Mouse (Mus musculus): ENCODE results near the gene Nxt2. TPM values are rescaled to one million over a fixed set of nuclear protein-coding genes. Genes with fewer than 3 reads are reported as not detected.
"Not testable (repeated sequence)": the region's sequence is repeated elsewhere in the genome, so short reads cannot be mapped to it uniquely, and the experiment has no call there.

The Nxt2 gene
- total and polyA plus RNA-seq, 3 experiments = 2.3 to 21.8 (median 18.0) TPM

- Histone ChIP-seq H3K79me2 (replicated peaks; ENCODE audit: control insufficient read depth, extremely low read depth, insufficient read depth, poor library complexity, severe bottlenecking) (no peaks in the 10 kb centered on the region), H3K27me3 (replicated peaks) (no peaks in the 10 kb centered on the region), H3K4me1 (ENCODE audit: control insufficient read depth in 1 of 2, insufficient read depth in 2 of 2) (no peaks in the 10 kb centered on the region), H3K4me3 (replicated peaks in 1 of 3; ENCODE audit: low read depth in 2 of 3, low read length in 2 of 3, poor library complexity in 1 of 3) (peak overlapping the region; percentile 23 to 46 (median 38)), H3K36me3 (replicated peaks in 1 of 2; ENCODE audit: control insufficient read depth in 1 of 2, insufficient read depth in 1 of 2, low read length in 1 of 2) (no peaks in the 10 kb centered on the region), H3K27ac (ENCODE audit: insufficient read depth, low read depth) (no peak overlapping the region), H3K9me3 (replicated peaks; ENCODE audit: low read length) (no peaks in the 10 kb centered on the region), H3K4me2 (ENCODE audit: insufficient read depth, low read depth, poor library complexity, severe bottlenecking) (peak overlapping the region; percentile 36; the same call in 1 of the 2 replicates), H3K9ac (ENCODE audit: insufficient read depth, low read depth) (peak overlapping the region; percentile 44)
- TF ChIP-seq JUN (IDR thresholded peaks at IDR 0.05; ENCODE audit: insufficient read depth, low read depth, low read length) (no peak), TCF12 (IDR thresholded peaks at IDR 0.05; ENCODE audit: low read depth, low read length) (no peak), MAFK (IDR thresholded peaks at IDR 0.05; ENCODE audit: insufficient replicate concordance, low read length) (no peak), PAX5 (IDR thresholded peaks at IDR 0.05; ENCODE audit: low read length) (no peak), KAT2A (IDR thresholded peaks at IDR 0.05; ENCODE audit: insufficient replicate concordance, low read length) (no peak), ZNF384 (IDR thresholded peaks at IDR 0.05; ENCODE audit: low read depth, low read length) (no peak), HCFC1 (IDR thresholded peaks at IDR 0.05; ENCODE audit: low read depth, low read length) (no peak), MAZ (IDR thresholded peaks at IDR 0.05; ENCODE audit: low read depth, low read length) (no peak), NRF1 (IDR thresholded peaks at IDR 0.05; ENCODE audit: low read depth, low read length) (no peak)
- no peak for DNase-seq (ENCODE audit: extremely low read depth)
- in situ Hi-C loops (cut with MboI; ENCODE audit: low pct_ligation_motif_present, low pct_unique_long_range_greater_than_20kb, low sequenced_read_pairs) (no loop called here), dilution Hi-C loops (cut with MboI; ENCODE audit: extremely low pct_ligation_motif_present, extremely low pct_unique_long_range_greater_than_20kb, low sequenced_read_pairs) (no loop called here)
Observed at GRCm38 (mm10) chrX:142228769-142229158, 2.2 kb downstream of the Nxt2 start.

DNA sequence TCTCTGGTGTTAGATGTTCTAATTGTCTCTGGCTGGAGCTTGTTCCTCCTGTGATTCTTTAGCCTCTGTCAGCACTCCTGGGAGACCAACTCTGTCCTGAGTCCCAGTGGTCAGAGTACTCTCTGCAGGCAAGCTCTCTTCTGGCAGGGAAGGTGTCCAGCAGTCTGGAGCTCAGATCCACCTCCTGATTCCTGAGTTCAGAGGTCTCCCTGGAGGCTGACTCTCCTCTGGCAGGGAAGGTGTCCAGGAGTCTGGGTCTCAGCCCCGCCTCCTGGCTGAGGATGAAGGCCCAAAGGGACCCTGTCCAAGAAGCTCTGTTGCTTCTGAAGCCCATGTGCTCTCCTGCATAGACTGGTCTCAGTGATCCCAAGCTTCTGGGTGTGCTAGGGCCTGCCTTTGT lies 9.6 kb downstream of the Nxt2 start:
- H3K27ac ChIP-seq (ENCODE audit: insufficient read depth, low read depth); DNase-seq (ENCODE audit: extremely low read depth); H3K4me3 ChIP-seq (replicated peaks in 1 of 3; ENCODE audit: low read depth in 2 of 3, low read length in 2 of 3, poor library complexity in 1 of 3); H3K4me2 ChIP-seq (ENCODE audit: insufficient read depth, low read depth, poor library complexity, severe bottlenecking); H3K9me3 ChIP-seq (replicated peaks; ENCODE audit: low read length); in situ Hi-C loops (cut with MboI; ENCODE audit: low pct_ligation_motif_present, low pct_unique_long_range_greater_than_20kb, low sequenced_read_pairs); H3K36me3 ChIP-seq (replicated peaks in 1 of 2; ENCODE audit: control insufficient read depth in 1 of 2, insufficient read depth in 1 of 2, low read length in 1 of 2); H3K9ac ChIP-seq (ENCODE audit: insufficient read depth, low read depth); dilution Hi-C loops (cut with MboI; ENCODE audit: extremely low pct_ligation_motif_present, extremely low pct_unique_long_range_greater_than_20kb, low sequenced_read_pairs); H3K79me2 ChIP-seq (replicated peaks; ENCODE audit: control insufficient read depth, extremely low read depth, insufficient read depth, poor library complexity, severe bottlenecking); H3K4me1 ChIP-seq (ENCODE audit: control insufficient read depth in 1 of 2, insufficient read depth in 2 of 2); H3K27me3 ChIP-seq (replicated peaks): not testable (repeated sequence)

GRCm38 (mm10) chrX:142237101-142237500 lies 10.5 kb downstream of the Nxt2 start:
- Histone ChIP-seq H3K27me3 (replicated peaks) (no peaks in the 10 kb centered on the region), H3K9ac (ENCODE audit: insufficient read depth, low read depth) (no peak overlapping the region), H3K9me3 (replicated peaks; ENCODE audit: low read length) (no peaks in the 10 kb centered on the region), H3K4me1 (ENCODE audit: control insufficient read depth in 1 of 2, insufficient read depth in 2 of 2) (no peaks in the 10 kb centered on the region), H3K4me3 (replicated peaks in 1 of 3; ENCODE audit: low read depth in 2 of 3, low read length in 2 of 3, poor library complexity in 1 of 3) (no peak overlapping the region), H3K27ac (ENCODE audit: insufficient read depth, low read depth) (no peak overlapping the region), H3K36me3 (replicated peaks in 1 of 2; ENCODE audit: control insufficient read depth in 1 of 2, insufficient read depth in 1 of 2, low read length in 1 of 2) (peaks cover 0 to 6% of the 10 kb centered on the region in 2 experiments), H3K79me2 (replicated peaks; ENCODE audit: control insufficient read depth, extremely low read depth, insufficient read depth, poor library complexity, severe bottlenecking) (no peaks in the 10 kb centered on the region), H3K4me2 (ENCODE audit: insufficient read depth, low read depth, poor library complexity, severe bottlenecking) (no peak overlapping the region)
- dilution Hi-C loops (cut with MboI; ENCODE audit: extremely low pct_ligation_motif_present, extremely low pct_unique_long_range_greater_than_20kb, low sequenced_read_pairs) = no loop called here
- TF ChIP-seq SIN3A (IDR thresholded peaks at IDR 0.05; ENCODE audit: low read length) (no peak), CTCF (conservative IDR thresholded peaks at IDR 0.05 in 1 of 2, IDR thresholded peaks at IDR 0.05 in 1 of 2; ENCODE audit: low read depth in 2 of 2, low read length in 2 of 2) (peak in 1 of 2 experiments; percentile 51; a peak in 2 of 4 replicates), POLR2AphosphoS2 (IDR thresholded peaks at IDR 0.05; ENCODE audit: low read depth, low read length) (no peak), IRF4 (IDR thresholded peaks at IDR 0.05; ENCODE audit: low read depth, low read length) (no peak), E2F4 (IDR thresholded peaks at IDR 0.05; ENCODE audit: insufficient replicate concordance, low read depth, low read length) (no peak), MXI1 (IDR thresholded peaks at IDR 0.05; ENCODE audit: low read depth, low read length) (no peak), MYC (IDR thresholded peaks at IDR 0.05; ENCODE audit: low read depth, low read length) (no peak), MAFK (IDR thresholded peaks at IDR 0.05; ENCODE audit: insufficient replicate concordance, low read length) (no peak), HCFC1 (IDR thresholded peaks at IDR 0.05; ENCODE audit: low read depth, low read length) (no peak), CHD2 (IDR thresholded peaks at IDR 0.05; ENCODE audit: low read length) (no peak), ZMIZ1 (IDR thresholded peaks at IDR 0.05; ENCODE audit: low read depth, low read length) (no peak), ZC3H11A (IDR thresholded peaks at IDR 0.05; ENCODE audit: low read depth, low read length) (no peak), USF2 (conservative IDR thresholded peaks at IDR 0.05; ENCODE audit: low read depth, low read length) (no peak), MAX (IDR thresholded peaks at IDR 0.05; ENCODE audit: low read length) (no peak), ZKSCAN1 (IDR thresholded peaks at IDR 0.05; ENCODE audit: borderline replicate concordance, low read depth, low read length) (no peak), KAT2A (IDR thresholded peaks at IDR 0.05; ENCODE audit: insufficient replicate concordance, low read length) (no peak), SMC3 (IDR thresholded peaks at IDR 0.05; ENCODE audit: low read depth, low read length) (peak; percentile 31), GABPA (IDR thresholded peaks at IDR 0.05; ENCODE audit: insufficient replicate concordance, low read depth, low read length) (no peak), ETS1 (conservative IDR thresholded peaks at IDR 0.05; ENCODE audit: low read depth, low read length) (no peak), RAD21 (IDR thresholded peaks at IDR 0.05; ENCODE audit: low read depth, low read length) (peak; percentile 39), NRF1 (IDR thresholded peaks at IDR 0.05; ENCODE audit: low read depth, low read length) (no peak)
- DNase-seq (ENCODE audit: extremely low read depth) = peak; percentile 4
- in situ Hi-C loops (cut with MboI; ENCODE audit: low pct_ligation_motif_present, low pct_unique_long_range_greater_than_20kb, low sequenced_read_pairs) = no loop called here

All from CH12.LX (cell line).